Mouse (Mus musculus): Measurements from ENCODE around the gene Tagap1.
"Not testable (repeated sequence)": the region's sequence is repeated elsewhere in the genome, so short reads cannot be mapped to it uniquely, and the experiment has no call there.

The Tagap1 gene

DNA sequence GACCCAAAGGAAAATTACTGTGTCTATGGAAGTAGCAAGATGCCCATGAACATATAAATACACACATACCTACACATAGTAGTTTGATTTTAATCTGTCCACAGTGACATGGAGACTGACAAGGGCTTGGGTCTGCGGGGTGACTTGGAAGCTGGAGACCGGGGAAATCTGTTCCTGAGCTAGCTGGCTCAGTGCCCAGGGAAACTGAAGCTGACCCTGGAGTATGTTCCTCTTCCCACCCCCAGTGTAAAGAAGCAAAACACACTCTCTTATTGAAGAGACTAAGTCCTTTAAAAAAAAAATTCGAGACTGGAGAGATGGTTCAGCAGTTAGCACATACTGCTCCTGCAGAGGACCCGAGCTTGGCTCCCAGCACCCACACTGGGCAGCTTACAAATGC is 2.0 kb upstream of the Tagap1 start:
- DNase-seq (ENCODE audit: extremely low spot score, low read depth, low spot score), result not testable (repeated sequence)

GRCm38 (mm10) chr17:6962339-6962738 is 1.4 kb upstream of the Tagap1 start:
- not testable (repeated sequence) for DNase-seq (ENCODE audit: extremely low spot score, low read depth, low spot score)

- not testable (repeated sequence) for DNase-seq (ENCODE audit: extremely low spot score, low read depth, low spot score)
These were observed 435 bp upstream of the Tagap1 start for GRCm38 (mm10) chr17:6961181-6962000.

DNA sequence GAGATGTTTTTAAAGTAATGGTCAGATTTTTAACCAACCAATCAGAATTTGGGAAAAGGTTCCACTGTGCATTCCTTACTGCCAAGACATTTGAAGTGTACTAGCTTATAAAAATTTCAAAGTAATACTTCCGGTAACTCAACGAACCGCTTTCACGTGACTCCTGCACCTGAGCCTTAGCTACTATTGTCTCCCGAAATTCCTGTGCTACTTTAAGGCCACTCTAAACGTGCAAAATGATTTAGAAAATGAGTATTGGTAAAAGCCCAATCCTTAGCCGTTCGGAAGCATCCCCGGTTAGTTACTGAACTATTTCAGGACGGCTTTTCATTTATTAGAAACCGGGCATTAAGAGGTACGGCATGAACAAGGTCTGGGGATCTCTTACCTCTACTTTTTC is 607 bp downstream of the Tagap1 start:
- not testable (repeated sequence) for DNase-seq (ENCODE audit: extremely low spot score, low read depth, low spot score)

DNA sequence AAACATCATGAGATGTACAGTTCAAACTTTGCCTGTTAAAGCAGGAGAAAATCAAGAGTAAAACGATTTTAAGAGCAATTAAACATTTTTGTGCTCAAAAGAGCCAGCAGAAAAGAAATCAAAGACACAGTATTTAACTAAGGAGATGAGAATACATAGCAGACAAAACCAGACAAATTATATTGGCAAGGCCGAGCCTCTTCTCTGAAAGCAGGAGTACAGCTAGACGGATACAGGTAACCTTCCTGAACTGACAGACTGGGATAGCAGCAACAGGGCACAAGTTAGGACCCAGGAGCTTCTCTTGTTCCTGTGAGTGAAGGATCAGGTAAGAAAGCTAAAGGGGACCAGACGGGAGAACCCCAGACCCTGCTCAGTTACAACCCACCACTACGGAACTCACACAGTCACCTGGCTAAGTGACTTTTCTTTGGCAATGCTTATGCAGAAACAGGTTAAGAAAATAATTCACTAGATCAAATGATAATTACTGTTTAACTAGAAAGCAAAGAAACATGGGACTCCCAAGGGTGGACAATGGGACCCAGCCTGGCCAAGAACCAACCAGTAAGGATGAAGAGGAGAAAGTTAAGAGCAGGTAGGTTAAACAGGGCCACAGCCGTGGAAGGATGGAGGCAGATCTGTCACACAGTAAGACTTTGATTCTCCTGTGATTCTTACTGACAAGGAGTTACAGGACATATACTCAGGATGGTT is 1.3 kb downstream of the Tagap1 start:
- DNase-seq (ENCODE audit: extremely low spot score, low read depth, low spot score), result not testable (repeated sequence)

DNA sequence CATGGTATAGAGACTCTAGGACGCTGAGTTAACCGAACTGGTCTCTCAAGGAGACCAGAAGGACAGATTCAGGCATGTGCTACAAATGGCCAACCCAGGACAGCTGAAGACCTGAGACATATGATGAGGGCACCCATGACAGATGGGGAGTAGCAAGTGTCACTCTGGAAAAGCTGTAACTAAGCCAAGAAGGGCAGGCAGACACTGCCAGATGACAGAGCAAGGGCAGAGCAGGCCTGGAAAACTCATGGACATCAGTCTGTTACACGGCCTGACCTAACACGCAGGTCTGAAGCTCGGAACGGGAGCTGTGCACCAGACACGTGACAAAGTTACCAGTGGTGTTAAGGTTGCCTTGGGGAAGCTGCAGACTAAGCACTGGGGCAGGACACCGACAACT is 2.1 kb downstream of the Tagap1 start:
- not testable (repeated sequence) for DNase-seq (ENCODE audit: extremely low spot score, low read depth, low spot score)

GRCm38 (mm10) chr17:6948769-6949228 is 12.2 kb downstream of the Tagap1 start:
- DNase-seq (ENCODE audit: extremely low spot score, low read depth, low spot score), result not testable (repeated sequence)

GRCm38 (mm10) chr17:6947984-6948768 is 12.8 kb downstream of the Tagap1 start, which contains the start of gene Rsph3b:
Gene Rsph3b, minus strand, starts transcription at chr17:6948682.
- not testable (repeated sequence) for DNase-seq (ENCODE audit: extremely low spot score, low read depth, low spot score)

GRCm38 (mm10) chr17:6947637-6947983 is 13.3 kb downstream of the Tagap1 start:
- not testable (repeated sequence) for DNase-seq (ENCODE audit: extremely low spot score, low read depth, low spot score)

GRCm38 (mm10) chr17:6942560-6942959 is 18.4 kb downstream of the Tagap1 start:
- not testable (repeated sequence) for DNase-seq (ENCODE audit: extremely low spot score, low read depth, low spot score)

GRCm38 (mm10) chr17:6931625-6932024 is 29.3 kb downstream of the Tagap1 start:
- DNase-seq (ENCODE audit: extremely low spot score, low read depth, low spot score), result not testable (repeated sequence)

DNA sequence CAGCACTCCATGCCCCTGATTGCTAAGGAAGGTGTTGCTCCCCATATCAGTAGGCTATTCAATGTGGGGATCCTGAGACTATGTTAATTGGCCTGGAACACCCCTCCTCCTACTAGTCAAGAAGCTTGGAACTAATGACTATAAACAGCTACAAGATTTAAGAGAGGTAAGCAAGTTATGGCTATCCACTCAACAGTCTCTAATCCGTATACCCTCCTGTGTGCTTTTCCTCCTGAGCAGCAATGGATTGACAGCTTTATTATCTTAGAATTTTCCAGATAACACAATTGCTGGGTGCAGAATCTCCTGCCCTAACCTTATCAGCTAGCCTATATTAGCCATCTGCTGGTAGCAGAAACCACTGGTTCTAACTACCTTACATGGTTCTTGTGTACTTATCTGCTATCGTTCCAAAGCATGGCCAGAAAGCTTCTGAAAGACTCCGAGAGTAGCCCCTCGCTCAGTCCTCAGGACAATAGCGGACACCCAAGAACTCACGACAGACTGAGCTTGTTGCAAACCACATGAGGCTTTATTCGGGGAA is 40.5 kb downstream of the Tagap1 start:
- not testable (repeated sequence) for DNase-seq (ENCODE audit: extremely low spot score, low read depth, low spot score)

DNA sequence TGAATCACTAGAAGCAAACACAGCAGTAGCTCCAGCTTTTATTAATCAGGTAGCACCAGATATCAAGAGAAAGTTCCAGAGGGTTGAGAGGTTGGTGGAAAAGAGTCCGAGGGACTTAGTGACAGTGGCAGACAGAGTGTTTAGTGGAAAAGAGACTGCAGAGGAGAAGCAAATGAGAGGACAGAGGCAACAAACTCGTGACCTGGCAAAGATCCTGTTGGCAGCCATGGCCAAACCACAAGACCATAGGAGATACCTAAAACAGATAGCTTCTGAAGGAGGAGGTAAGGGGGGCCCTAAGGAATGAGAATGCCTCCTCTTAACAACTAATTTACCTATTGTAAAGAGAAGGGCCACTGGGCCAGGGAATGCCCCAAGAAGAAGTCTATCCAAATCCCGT is 41.6 kb downstream of the Tagap1 start:
- not testable (repeated sequence) for DNase-seq (ENCODE audit: extremely low spot score, low read depth, low spot score)

DNA sequence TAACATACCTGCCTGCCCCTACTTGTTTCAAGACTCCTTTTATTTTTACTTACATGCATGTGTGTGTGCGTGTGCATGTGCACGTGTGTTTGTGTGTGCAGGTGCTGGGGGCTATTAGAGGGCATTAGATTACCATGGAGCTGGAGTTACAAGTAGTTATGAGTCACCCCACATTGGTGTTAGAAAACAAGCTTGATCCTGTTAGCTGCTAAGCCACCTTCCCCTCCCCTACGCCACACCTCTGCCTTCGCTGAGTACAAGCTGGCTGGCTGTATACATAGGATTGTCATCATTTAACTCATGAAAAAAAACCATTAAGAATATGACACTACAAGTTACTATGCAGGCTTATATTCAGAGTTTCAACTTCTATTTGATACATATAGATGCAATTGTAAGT is 45.7 kb downstream of the Tagap1 start:
- not testable (repeated sequence) for DNase-seq (ENCODE audit: extremely low spot score, low read depth, low spot score)

- not testable (repeated sequence) for DNase-seq (ENCODE audit: extremely low spot score, low read depth, low spot score)
These were observed 46.9 kb downstream of the Tagap1 start for GRCm38 (mm10) chr17:6914066-6914465.
